Mouse (Mus musculus) c-Kit-positive CD71-positive TER-119-positive erythroid progenitor cells, embryonic 14.5 days (primary cell): Measurements from ENCODE around the gene Slc12a4.

Experiments used
- DNase-seq: peaks from one replicate; pipeline ENCODE4 v3.0.0-alpha.2; 2013; ENCODE audit warnings: low spot score

The Slc12a4 gene

GRCm38 (mm10) chr8:105969367-105969766, 3.5 kb upstream of the Slc12a4 start:
- DNase-seq, result no peak

GRCm38 (mm10) chr8:105966692-105967311, 905 bp upstream of the Slc12a4 start:
- peak; percentile 76 for DNase-seq

- DNase-seq, result peak; percentile 50
Measured at GRCm38 (mm10) chr8:105965266-105965904, 512 bp downstream of the Slc12a4 start.

GRCm38 (mm10) chr8:105964506-105965265, 1.2 kb downstream of the Slc12a4 start:
- peak; percentile 29 for DNase-seq

GRCm38 (mm10) chr8:105961536-105961935, 4.4 kb downstream of the Slc12a4 start:
- peak; percentile 55 for DNase-seq

- DNase-seq, result peak; percentile 47
Measured at GRCm38 (mm10) chr8:105961101-105961500, 4.8 kb downstream of the Slc12a4 start.

GRCm38 (mm10) chr8:105959350-105959749, 6.5 kb downstream of the Slc12a4 start:
- DNase-seq, result no peak

DNA sequence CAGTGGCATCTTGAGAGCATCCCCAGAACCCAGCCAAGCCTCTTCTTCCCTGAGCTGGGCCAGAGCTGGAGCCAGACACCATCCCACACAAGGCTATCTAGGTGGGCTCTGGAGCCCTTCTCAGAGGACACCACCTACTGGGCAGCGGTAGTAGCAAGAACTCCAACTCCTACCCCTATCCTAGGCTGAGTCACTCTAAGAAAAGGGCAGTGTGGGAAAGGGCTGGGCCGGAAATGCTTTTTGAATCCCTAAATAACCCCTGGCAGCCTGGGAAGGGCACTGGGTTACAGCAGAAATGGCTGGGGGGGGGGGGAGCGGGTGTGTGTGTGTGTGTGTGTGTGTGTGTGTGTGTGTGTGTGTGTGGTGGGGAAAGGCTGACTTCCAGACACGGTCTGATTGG, 8.1 kb downstream of the Slc12a4 start:
- no peak for DNase-seq

DNA sequence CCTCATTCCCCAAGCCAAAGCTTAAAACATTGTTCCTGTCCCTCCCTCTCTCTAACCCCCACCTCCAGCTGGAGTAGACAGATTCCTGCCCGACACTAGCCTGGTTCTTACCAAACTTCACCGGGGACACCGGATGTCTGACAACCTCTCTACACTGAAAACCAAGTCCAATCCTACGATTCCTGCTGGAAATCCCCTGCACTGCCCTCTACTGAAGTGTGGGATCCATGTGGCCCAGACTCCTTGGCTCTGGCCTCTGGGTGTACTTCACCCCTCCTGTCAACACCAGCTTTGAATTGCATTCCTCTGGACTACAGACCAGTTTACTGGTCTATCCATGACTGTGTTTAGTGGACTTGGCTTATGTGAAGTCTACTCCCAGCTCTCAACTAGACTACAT, 9.3 kb downstream of the Slc12a4 start:
- DNase-seq, result no peak

DNA sequence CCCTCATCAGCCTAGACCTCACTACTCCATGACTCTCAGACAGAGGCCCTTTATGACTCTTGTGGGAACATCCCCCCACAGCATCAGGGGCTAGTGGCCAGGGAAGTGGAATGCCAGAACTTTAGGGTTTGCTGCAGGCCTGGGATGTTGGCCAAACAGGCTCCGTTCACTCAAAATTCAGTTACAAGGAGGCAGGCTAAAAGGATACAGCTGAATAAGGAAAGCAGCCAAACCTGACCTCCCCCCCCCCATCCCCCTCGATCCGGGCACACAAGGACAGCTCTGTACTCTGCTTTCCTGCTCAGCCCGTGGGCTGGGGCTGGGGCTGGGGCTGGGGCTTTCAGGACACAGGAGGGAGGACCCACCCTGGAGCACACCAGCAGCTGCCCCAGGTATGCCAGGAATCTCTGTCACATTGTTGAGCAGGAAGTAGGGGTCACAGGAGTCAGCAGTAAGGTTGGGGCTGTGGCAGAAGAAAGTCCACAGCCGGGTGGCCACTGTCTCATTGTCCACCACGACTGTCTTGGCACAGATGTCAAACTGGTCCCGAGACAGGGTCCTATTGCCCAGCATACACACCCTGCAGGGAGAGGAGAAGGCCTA, 14.7 kb downstream of the Slc12a4 start:
- no peak for DNase-seq

GRCm38 (mm10) chr8:105949350-105949749, 16.5 kb downstream of the Slc12a4 start:
- DNase-seq, result no peak

DNA sequence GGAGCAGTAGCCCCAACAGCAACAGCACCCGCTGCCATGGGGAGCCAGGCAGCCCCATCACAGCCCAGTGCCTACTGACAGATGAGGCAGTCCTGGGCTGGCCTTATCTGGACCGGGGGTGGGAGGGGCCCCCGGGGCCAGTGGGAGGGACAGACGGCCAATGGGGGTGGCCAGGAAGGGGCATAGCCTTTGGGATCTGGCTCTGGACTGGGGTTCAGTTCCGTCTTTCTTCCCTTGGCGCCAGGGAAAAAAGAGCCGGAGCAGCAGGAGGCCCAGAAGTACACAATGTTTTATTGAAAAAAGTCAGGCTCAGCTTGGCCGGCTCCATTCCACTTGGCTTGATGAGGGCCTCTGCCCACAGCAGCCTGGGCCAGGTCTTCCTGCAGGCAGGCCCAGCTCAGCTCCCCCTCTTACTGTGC, 22.6 kb downstream of the Slc12a4 start, which contains the start of gene Lcat:
Gene Lcat, minus strand, starts transcription at position 62 of the 419 bp plus-strand sequence.
- no peak for DNase-seq

GRCm38 (mm10) chr8:105942542-105942941, 23.4 kb downstream of the Slc12a4 start:
- DNase-seq, result no peak

- no peak for DNase-seq
Measured at GRCm38 (mm10) chr8:105942026-105942425, 23.9 kb downstream of the Slc12a4 start.

DNA sequence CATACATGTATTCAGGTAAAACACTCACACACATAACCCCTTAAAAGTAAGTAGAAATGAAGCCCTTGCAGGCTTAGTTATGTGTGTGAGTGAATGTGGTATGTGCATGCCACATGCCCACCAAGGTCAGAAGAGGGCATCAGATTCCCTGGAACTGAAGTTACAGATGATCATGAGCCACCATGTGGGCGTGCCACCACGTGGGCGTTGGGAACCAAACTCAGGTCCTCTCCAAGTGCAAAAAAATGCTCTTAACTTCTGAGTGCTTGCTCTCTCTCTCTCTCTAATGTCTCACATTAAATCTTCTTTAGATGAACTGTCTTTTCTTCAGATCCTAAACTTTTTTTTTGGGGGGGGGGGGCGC, 27.6 kb downstream of the Slc12a4 start, which contains the start of gene Psmb10:
Gene Psmb10, minus strand, starts transcription at position 139 of the 364 bp plus-strand sequence.
- DNase-seq, result peak; percentile 68

- DNase-seq, result peak; percentile 43
Measured at GRCm38 (mm10) chr8:105937496-105938305, 28.2 kb downstream of the Slc12a4 start.

- DNase-seq, result peak; percentile 81
Measured at GRCm38 (mm10) chr8:105936866-105937475, 28.9 kb downstream of the Slc12a4 start.

DNA sequence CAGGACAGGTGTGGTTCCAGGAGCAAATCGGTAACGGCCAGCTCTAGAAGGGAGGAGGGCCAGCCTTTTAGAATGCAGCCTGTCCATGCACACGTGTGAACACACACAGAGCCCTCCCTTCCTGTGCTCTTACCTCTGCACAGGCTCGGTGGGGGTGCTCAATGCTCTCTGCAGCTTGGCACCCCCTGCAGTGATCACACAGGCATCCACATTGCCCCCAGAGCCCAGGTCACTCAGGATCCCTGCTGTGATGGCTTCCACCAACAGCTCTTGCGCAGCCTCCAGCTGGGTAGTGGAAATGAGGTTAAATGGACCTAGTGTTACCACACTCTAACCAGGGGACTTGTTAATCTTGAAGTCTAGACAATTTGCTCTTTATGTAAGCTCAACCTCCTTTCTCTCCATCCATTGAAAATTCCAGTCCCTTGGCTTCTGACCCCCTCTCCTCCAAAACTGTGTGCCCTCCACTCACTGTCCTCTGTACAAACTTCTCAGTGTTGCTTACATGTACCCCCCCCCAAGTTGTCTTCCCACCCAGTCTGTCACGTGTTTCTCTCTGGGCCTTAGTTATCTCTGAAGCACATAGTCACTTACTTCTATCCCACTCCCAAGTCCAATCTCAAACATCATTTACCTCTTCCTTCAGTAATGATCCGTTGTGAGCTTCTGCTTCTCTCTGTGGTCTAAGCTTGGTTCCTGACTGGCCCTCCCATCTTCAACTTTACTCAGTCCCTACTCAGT, 29.9 kb downstream of the Slc12a4 start:
- no peak for DNase-seq

GRCm38 (mm10) chr8:105935105-105935504, 30.8 kb downstream of the Slc12a4 start:
- DNase-seq, result peak; percentile 23

GRCm38 (mm10) chr8:105933762-105934161, 32.1 kb downstream of the Slc12a4 start, which contains the start of gene Ctrl:
Gene Ctrl, minus strand, starts transcription at chr8:105933862.
- DNase-seq, result no peak
